Mouse (Mus musculus) ovary, adult 10 weeks (tissue): ENCODE results near the gene Glipr1l3. TPM values are rescaled to one million over a fixed set of nuclear protein-coding genes. Genes with fewer than 3 reads are reported as not detected.

ENCODE experiments used
- polyA plus RNA-seq: library from polyadenylated mRNA; stranded (reverse); fragments of 350-450 nt; fragmentation: Illumina TruSeq; extraction: RNeasy Lipid Tissue Mini Kit (QIAGEN cat#74804); gene quantifications from one replicate; pipeline ENCODE4 v1.2.3, GENCODE M21; 2014

Gene Glipr1l3
- polyA plus RNA-seq = not detected

DNA sequence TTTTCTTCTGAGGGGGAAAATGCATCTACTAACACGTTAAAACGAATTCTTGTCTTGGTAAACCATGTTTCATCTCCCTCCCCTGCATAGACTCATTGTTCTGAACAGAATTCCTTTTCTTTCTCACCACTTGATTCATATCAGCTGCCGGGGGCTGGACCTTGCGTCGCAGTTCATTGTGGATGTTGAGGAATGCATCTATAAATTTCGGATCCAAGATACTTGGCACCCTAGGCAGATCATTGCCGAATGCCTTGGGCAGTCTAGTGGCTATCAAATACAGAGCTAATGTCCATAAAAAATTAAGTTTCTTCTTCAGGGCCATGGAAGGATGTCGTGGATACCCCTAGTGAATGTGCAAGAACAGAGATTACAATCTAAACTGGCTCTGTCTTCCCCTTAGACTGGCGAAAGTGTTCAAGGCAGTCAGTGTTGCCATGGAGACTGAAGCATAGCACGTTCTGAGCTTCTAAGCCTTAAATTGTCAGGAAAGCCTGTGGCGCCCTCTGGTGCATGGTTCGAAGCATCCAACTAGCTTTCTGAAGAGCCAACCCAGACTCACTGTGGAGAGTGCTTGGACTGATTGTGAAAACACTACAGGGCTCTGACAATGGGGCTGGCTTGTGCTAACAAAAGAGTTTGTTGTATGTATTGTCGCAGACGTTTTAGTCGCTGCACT lies at the start of gene Glipr1l3:
Gene Glipr1l3 (minus strand): TSS at position 446 of the 679 bp plus-strand sequence.

DNA sequence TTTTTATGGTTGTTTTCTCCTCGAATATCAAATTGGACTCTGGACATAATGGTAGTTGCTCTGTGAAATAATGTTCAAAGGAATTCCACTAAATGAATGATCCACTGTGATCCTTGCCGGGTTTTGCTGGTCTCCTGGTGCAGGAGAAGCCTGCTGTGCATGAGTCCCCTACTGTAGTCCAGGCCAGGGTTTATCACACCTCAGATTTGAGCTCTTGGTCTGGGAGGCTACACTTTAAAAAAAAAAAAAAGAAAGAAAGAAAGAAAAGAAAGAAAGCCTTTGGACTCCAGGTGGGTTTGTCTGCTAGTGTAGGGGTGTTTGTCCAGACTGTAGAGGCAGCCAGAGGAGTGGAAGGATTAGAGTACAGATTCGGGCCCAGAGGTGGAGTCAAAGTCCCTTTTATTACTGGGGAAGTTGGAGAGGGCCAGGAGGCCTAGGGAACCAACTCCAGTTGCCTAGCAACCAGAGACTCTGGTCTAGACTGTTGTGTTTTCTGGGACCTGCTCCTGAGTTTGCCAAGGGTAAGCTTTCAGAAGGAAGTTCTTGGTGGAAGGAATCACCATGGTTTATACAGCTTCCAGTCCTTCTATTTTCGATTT lies 3.1 kb upstream of the Glipr1l3 start, which contains the start of gene Caps2:
Gene Caps2 (plus strand): TSS at position 454 of the 599 bp plus-strand sequence.

Other genes with a start within 250 kb of the Glipr1l3 start
- 68.7 TPM for gene Krr1, start 187.7 kb downstream of the Glipr1l3 start, polyA plus RNA-seq
- 12.0 TPM for gene Glipr1, start 157.7 kb downstream of the Glipr1l3 start, polyA plus RNA-seq
- not detected for gene Glipr1l1, start 100.1 kb downstream of the Glipr1l3 start, polyA plus RNA-seq
- not detected for gene Glipr1l2, start 77.0 kb downstream of the Glipr1l3 start, polyA plus RNA-seq
- 3.2 TPM for gene Caps2, start 3.3 kb upstream of the Glipr1l3 start, polyA plus RNA-seq
- 1.00 TPM for gene Kcnc2, start 110.8 kb upstream of the Glipr1l3 start, polyA plus RNA-seq